Mouse (Mus musculus): ENCODE results near the gene Fam98c. TPM values are rescaled to one million over a fixed set of nuclear protein-coding genes. Genes with fewer than 3 reads are reported as not detected.
"Not testable (repeated sequence)": the region's sequence is repeated elsewhere in the genome, so short reads cannot be mapped to it uniquely, and the experiment has no call there.

Gene Fam98c
- 27.5 and 32.9 TPM in 2 replicates for total RNA-seq (2014; rRNA removed)
- 37.9 and 38.0 TPM in 2 replicates for polyA plus RNA-seq (2015; fragmentation: Nextera tagmentation; extraction: Ambion mirVana)

- Histone ChIP-seq H3K36me3 (ENCODE audit: insufficient read depth, low read length) (peaks cover 5% of the 10 kb centered on the region; the same call in 1 of the 2 replicates), H3K9me3 (ENCODE audit: low read length) (no peaks in the 10 kb centered on the region), H3K4me1 (ENCODE audit: insufficient read depth, low read length) (no peaks in the 10 kb centered on the region), H3K9ac (replicated peaks; ENCODE audit: low read length, poor library complexity, severe bottlenecking) (peak within 1 kb of the TSS; percentile 78), H3K27me3 (ENCODE audit: insufficient read depth, low read length) (0 out of 2 replicates have a peak, but pooled peaks cover 5% of the 10 kb centered on the region), H3K27ac (ENCODE audit: low read depth, low read length) (peak within 1 kb of the TSS; percentile 86), H3K4me2 (ENCODE audit: low read depth, low read length, poor library complexity, severe bottlenecking) (peak within 1 kb of the TSS; percentile 89), H3K4me3 (ENCODE audit: low read depth, low read length) (peak within 1 kb of the TSS; percentile 74)
- peak; percentile 85 for ATAC-seq (ENCODE audit: low FRiP score)
- WGBS: 4% methylated on average over 54 of the region's 68 CpGs
- TF ChIP-seq CTCF (IDR thresholded peaks at IDR 0.05): peak; percentile 70
- DNase-seq (ENCODE audit: low spot score): peak; percentile 90
Observed at GRCm38 (mm10) chr7:29155838-29156782, at the start of gene Fam98c. TSS of gene Fam98c (minus strand) at chr7:29156234.

GRCm38 (mm10) chr7:29202577-29202976 is 46.5 kb upstream of the Fam98c start:
- Histone ChIP-seq H3K9me3 (ENCODE audit: low read length) (no peaks in the 10 kb centered on the region), H3K9ac (replicated peaks; ENCODE audit: low read length, poor library complexity, severe bottlenecking) (no peak overlapping the region), H3K27ac (ENCODE audit: low read depth, low read length) (no peak overlapping the region), H3K4me1 (ENCODE audit: insufficient read depth, low read length) (no peaks in the 10 kb centered on the region), H3K4me2 (ENCODE audit: low read depth, low read length, poor library complexity, severe bottlenecking) (no peak overlapping the region), H3K4me3 (ENCODE audit: low read depth, low read length) (no peak overlapping the region), H3K27me3 (ENCODE audit: insufficient read depth, low read length) (no peaks in the 10 kb centered on the region), H3K36me3 (ENCODE audit: insufficient read depth, low read length) (no peaks in the 10 kb centered on the region)
- ATAC-seq (ENCODE audit: low FRiP score): no peak
- 79% methylated on average over 6 of the region's 6 CpGs for WGBS
- DNase-seq (ENCODE audit: low spot score): no peak
- TF ChIP-seq CTCF (IDR thresholded peaks at IDR 0.05): no peak

- H3K4me1 ChIP-seq (ENCODE audit: insufficient read depth, low read length); H3K4me2 ChIP-seq (ENCODE audit: low read depth, low read length, poor library complexity, severe bottlenecking); H3K9ac ChIP-seq (replicated peaks; ENCODE audit: low read length, poor library complexity, severe bottlenecking); H3K27ac ChIP-seq (ENCODE audit: low read depth, low read length); H3K27me3 ChIP-seq (ENCODE audit: insufficient read depth, low read length); H3K4me3 ChIP-seq (ENCODE audit: low read depth, low read length); H3K36me3 ChIP-seq (ENCODE audit: insufficient read depth, low read length); ATAC-seq (ENCODE audit: low FRiP score); DNase-seq (ENCODE audit: low spot score); H3K9me3 ChIP-seq (ENCODE audit: low read length): not testable (repeated sequence)
- 93% methylated on average over 1 of the region's 1 CpGs for WGBS
Observed at GRCm38 (mm10) chr7:29194230-29194629, 38.2 kb upstream of the Fam98c start.

- not testable (repeated sequence) for H3K9ac ChIP-seq (replicated peaks; ENCODE audit: low read length, poor library complexity, severe bottlenecking); H3K27me3 ChIP-seq (ENCODE audit: insufficient read depth, low read length); H3K27ac ChIP-seq (ENCODE audit: low read depth, low read length); H3K36me3 ChIP-seq (ENCODE audit: insufficient read depth, low read length); DNase-seq (ENCODE audit: low spot score); H3K9me3 ChIP-seq (ENCODE audit: low read length); H3K4me3 ChIP-seq (ENCODE audit: low read depth, low read length); ATAC-seq (ENCODE audit: low FRiP score); H3K4me2 ChIP-seq (ENCODE audit: low read depth, low read length, poor library complexity, severe bottlenecking); H3K4me1 ChIP-seq (ENCODE audit: insufficient read depth, low read length)
- WGBS: 83% methylated on average over 4 of the region's 4 CpGs
Observed at GRCm38 (mm10) chr7:29181323-29181722, 25.3 kb upstream of the Fam98c start.

DNA sequence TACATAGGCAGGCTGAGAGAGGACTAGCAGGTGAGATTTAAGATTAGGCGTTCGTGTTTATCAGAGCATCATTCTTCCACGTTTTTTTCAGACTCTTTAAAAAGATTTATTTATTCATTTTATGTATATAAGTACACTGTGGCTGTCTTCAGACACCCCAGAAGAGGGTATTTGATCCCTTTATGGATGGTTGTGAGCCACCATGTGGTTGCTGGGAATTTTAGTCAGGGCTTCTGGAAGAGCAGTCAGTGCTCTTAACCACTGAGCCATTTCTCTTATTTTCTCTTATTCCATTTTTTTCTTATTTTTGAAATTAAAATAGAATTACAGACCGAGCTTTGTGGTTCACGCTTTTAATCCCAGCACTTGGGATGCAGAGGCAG is 24.8 kb upstream of the Fam98c start:
- TF ChIP-seq CTCF (IDR thresholded peaks at IDR 0.05): no peak; the same call in 1 of the 2 replicates
- Histone ChIP-seq H3K36me3 (ENCODE audit: insufficient read depth, low read length) (peaks cover 4% of the 10 kb centered on the region), H3K27me3 (ENCODE audit: insufficient read depth, low read length) (no peaks in the 10 kb centered on the region), H3K27ac (ENCODE audit: low read depth, low read length) (peak overlapping the region; percentile 45; the same call in 1 of the 2 replicates), H3K4me1 (ENCODE audit: insufficient read depth, low read length) (peaks cover 10% of the 10 kb centered on the region), H3K4me2 (ENCODE audit: low read depth, low read length, poor library complexity, severe bottlenecking) (peak overlapping the region; percentile 83), H3K9ac (replicated peaks; ENCODE audit: low read length, poor library complexity, severe bottlenecking) (no peak overlapping the region), H3K9me3 (ENCODE audit: low read length) (no peaks in the 10 kb centered on the region), H3K4me3 (ENCODE audit: low read depth, low read length) (peak overlapping the region; percentile 73)
- 37% methylated on average over 5 of the region's 5 CpGs for WGBS
- no peak for DNase-seq (ENCODE audit: low spot score)
- peak; percentile 38 for ATAC-seq (ENCODE audit: low FRiP score)
